Mouse (Mus musculus) ES-E14 (cell line): ENCODE results near the gene Dtx4.

ENCODE experiments used
- CHD2 ChIP-seq: IDR thresholded peaks from 2 replicates; pipeline ENCODE4 v1.6.1; 2014; ENCODE audit warnings: mild to moderate bottlenecking, low read depth, low read length, inconsistent platforms
- HCFC1 ChIP-seq: IDR thresholded peaks from 2 replicates; pipeline ENCODE4 v1.6.1; 2012; ENCODE audit warnings: low read length, inconsistent platforms, borderline replicate concordance; ENCODE audit not compliant: insufficient read depth
- MAFK ChIP-seq: IDR thresholded peaks from 2 replicates; pipeline ENCODE4 v1.6.1; 2014; ENCODE audit warnings: mild to moderate bottlenecking, low read depth, low read length, inconsistent platforms; ENCODE audit not compliant: insufficient read depth
- ZNF384 ChIP-seq: IDR thresholded peaks from 2 replicates; pipeline ENCODE4 v1.6.1; 2012; ENCODE audit warnings: low read depth, low read length, inconsistent platforms

- TF ChIP-seq HCFC1: no peak
- no peak for TF ChIP-seq ZNF384
- no peak for TF ChIP-seq CHD2
- TF ChIP-seq MAFK: no peak
These were observed 35.6 kb downstream of the Dtx4 start for GRCm38 (mm10) chr19:12465530-12466144.
